Mouse (Mus musculus): Measurements from ENCODE around the gene Stum.
"Not testable (repeated sequence)": the region's sequence is repeated elsewhere in the genome, so short reads cannot be mapped to it uniquely, and the experiment has no call there.

Stum gene

DNA sequence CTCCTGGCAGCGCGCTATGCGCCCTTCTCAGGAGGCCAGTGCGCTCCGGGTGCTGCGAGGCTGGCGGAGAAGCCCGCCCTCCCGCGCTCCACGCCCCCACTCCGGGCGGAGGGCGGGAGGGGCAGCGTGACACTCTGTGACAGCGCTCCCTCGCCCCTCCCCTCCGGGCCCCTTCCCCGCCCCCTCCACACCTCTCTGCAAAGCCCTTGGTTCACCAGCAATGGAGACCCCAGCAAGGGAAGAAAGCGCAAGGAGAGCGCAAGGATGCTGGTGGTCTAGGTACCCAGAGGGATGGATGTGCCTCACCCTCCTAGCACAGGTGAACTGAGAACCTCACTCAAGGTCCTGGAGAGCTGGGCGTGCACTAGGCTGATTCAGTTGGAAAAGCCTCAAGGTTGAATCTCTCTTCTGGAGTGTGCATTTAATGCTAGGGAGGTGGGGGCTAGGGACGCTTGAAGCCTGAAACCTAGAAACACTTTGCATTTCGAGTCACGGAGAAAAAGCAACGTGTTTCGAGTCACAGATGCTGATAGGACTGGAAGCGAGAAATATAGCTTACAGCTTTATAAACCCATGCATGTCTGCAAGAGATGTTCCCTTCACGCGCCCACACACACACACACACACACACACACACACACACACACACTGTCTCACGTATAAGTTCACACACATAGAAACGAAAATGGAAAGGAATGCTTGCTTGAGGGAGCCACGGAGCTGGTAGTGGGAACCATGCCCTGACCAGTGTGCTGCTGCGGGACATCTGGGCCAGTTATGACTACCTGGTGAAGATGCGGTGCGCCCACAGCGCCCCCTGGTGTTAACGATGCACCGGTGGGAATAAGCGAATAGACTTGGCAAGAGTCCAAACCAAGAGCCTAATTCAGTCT is at the start of gene Stum:
TSS of gene Stum (minus strand) at position 106 of the 893 bp plus-strand sequence.
- peak; percentile 80 for DNase-seq

DNA sequence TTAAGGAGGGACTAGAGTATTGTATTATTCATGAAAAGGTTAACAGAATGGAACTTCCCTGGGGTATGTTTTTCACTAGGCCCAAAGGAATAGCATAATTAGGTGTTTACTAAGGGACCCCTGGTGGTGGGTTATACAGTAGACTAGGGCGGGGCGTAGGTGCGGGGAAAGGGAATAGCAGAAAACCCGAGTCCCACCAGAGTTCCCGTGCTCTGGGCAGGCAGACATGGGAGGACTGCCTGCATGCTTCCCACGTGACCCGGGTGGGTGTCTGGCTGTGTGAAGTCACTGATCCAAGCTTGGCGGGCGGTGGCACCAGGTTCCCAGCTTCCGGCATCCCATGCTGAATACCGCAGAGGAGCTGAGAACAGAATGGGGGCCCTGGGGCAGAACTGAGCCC is 49.4 kb upstream of the Stum start:
- no peak for DNase-seq

GRCm38 (mm10) chr1:180530457-180531263 is 47.4 kb upstream of the Stum start:
- DNase-seq, result no peak

DNA sequence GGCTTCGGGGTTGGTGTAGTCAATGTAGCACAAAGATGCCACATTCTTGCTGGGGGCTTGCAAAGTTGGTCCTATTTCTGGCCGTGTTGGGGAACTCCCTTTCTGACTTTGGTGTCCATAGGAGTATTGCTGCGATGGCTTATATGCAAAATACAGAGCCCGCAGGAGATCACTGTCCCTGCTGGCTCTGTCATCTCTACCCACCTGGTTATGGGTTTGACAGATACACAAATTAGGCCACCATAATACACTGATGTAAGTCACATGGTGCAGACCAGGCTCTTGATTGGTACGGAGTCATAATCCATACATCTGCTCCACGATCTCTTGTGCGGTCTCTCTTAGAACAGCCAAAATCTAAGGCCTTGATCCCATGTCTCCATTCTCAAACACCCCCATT is 46.5 kb upstream of the Stum start:
- DNase-seq, result no peak

DNA sequence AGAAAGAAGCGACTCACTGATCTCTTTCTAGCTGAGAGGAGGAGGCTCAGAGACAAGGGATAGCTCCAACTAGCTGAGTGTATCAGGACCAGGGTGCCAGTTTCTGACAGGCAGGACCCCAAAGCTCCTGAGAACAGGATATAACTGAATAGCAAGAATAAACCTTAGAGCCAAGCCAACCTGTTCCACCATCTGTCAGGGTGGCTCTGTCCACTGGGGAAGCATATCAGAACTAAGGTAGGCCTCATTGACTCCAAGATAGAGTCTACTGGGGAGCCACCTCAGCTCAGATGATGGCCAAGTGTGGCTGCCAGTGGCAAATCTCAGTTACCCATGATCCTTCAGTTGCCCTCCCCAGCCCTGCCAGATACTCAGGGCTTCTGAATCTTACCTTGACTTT is 42.0 kb upstream of the Stum start:
- DNase-seq, result no peak

GRCm38 (mm10) chr1:180523320-180523719 is 40.0 kb upstream of the Stum start:
- DNase-seq, result no peak

DNA sequence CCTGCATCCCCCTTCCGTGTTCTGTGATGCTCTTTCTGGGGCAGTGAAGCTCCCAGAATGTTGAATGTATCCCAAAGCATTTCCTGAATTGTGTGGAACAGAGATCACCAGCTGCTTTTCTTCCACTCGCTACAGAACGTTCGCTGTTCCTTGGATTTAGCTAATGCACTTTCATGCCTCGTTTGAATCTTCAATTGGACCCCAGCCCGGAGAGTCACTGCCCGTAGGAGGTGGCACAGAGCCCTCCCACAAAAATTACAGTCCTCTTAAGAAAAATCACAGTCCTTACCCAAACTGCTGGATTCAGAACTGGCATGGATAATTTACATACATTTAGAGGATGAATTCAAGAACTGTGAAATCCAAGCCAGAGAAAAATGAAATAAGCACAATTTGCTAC is 36.9 kb upstream of the Stum start:
- DNase-seq, result no peak

DNA sequence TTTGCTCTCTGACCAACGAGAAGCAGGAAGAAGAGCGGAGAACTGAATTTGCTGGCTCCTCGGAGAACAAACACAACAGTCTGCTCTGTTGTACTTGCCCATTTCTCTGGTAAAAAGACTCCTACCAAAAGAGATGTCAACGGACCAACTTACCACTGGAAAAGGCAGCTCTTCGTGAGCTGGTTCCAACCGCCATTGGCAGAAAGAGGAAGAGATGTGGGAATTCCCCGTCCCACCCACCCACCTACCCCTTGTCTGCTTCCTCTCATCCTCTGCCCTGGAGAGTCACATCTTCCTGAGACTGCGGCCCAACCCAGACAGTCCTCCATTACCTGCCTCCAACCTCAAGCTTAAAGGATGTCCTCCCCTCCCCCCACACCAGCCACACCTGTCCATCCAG is 36.2 kb upstream of the Stum start:
- no peak for DNase-seq

DNA sequence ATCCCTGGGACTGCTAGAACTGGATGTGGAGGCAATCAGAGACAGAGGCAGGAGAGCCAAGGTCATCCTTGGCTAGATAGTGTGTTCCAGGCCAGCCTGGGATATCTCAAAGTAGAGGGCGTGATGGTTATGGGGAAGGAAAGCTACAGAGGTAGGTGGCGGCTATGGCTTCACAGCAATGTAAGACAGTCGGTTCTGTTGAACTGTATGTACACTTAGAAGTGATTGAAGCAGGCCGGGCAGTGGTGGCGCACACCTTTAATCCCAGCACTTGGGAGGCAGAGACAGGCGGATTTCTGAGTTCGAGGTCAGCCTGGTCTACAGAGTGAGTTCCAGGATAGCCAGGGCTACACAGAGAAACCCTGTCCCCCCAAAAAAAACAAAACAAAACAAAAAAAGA is 35.6 kb upstream of the Stum start:
- DNase-seq, result not testable (repeated sequence)

DNA sequence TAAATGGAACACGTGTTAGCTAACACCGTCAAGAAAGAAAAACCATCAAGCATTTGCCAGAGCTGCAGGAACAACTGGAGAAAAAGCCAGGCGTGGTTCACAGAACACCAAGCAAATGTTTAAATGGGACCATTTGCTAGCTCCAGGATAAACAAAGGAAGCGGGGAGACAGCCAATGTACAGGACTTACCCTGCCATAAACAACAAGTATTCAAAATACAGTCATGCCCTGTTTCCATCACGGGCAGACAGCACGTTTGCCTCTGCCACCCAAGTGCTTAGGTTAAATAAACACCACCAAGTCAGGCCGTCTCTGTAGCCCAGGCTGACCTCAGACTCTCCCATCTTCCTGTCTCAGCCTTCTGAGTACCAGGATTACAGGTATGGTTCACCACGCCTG is 35.1 kb upstream of the Stum start:
- DNase-seq, result no peak

DNA sequence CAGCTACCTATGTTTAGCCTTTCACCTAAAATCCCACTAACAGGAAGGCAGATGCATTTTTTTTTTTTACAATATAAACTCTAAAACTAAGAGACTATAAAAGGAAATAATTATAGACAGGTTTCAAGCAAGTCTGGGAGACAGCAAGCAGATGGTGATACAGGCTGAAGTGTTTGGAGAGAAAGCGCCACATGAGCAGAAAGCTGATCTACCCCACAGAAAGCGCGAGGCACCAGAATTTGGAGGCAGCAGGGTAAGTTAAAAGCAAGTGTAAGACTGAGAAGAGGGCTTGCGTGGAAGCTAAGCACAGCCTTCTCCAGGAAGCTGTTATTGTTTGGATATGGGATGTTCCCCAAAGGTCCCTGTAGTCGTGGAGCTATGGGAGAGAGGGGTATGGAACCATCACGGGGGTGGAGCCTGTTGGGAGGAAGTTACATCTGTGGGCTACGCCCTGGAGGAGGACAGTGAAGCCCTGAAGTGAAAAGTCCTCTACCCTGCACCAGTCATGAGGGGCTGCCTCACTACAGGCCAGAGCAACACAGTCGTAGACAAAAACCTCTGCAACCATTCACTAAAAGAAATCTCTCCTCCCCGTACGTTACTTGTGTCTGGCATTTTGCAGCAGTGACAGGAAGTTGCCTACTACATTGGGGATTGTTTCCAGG is 34.2 kb upstream of the Stum start:
- no peak for DNase-seq

DNA sequence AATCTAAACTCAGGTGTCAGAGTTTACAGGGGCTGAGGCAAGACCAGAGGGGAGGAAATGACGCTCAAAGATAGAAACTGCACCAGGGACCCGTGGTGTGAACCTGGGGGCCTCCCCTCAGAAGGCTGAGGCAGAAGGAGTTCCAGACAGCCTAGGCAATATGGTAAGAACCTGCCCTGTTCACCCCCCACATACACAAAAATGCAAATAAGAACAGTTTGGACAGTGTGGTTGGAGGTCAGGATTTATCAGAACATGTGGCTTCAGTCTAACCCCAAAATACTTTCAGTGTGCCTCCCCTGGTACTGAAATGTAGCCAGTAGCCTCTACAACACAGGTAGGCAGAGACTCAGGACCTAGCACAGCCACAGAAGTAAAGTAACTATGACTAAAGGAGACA is 30.8 kb upstream of the Stum start:
- DNase-seq, result no peak

DNA sequence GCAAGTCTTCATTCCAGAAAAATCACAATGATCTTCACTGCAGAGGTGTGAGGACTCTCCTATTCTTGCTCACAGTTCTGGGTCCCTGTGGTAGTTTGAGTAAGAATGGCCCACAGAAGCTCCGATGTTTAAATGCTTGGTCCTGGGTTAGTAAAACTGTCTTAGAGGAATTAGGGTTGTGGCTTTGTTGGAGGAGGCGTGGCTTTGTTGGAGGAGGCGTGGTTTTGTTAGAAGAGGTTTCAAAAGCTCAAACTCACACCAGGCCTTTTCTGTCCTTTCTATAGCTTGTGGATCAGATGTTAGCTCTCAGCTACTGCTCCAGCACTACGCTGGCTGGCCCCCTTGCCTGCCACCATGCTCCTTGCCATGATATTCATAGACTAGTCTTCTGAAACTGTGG is 27.6 kb upstream of the Stum start:
- no peak for DNase-seq

DNA sequence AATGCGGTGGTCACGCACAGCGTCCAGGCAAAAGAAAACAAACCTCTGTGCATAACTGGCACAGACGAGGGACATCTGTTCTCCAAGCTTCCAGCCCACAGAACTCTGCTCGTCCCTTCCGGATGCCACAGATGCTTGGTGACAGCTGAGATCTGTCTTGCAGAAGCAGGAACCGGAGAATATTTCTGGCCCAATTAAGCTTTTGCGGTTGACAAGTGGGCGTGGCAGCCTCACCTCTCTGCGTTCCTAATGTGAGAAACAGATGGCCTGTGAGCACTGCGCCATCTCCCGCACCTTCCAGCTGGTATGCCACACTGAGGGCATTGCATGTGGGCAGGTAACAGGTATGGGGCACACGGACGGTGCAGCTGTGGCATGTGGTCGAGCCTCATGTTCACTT is 27.1 kb upstream of the Stum start:
- peak; percentile 25 for DNase-seq

DNA sequence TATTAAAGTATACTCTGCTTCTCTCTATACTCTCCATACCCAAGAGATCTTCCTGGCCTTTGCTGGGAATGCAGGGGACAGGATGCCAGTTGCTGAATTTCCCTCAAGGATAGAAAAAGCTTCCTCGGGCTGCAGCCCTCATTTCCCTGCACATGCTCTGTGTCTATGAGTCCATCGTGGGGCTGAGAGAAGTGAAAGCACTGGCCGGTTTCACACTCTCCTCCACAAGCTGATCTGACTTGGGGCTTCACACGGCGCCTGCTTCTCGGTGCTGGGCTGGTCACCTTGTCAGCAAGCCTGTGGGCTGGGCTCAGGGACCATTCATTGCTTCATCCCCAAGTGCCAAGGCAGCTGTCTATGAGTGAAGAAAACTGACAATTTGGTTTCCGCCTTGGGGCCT is 25.4 kb upstream of the Stum start:
- DNase-seq, result no peak

GRCm38 (mm10) chr1:180507291-180507791 is 24.0 kb upstream of the Stum start:
- no peak for DNase-seq

GRCm38 (mm10) chr1:180506341-180506740 is 23.0 kb upstream of the Stum start:
- DNase-seq, result no peak

- DNase-seq, result no peak
These were observed 21.6 kb upstream of the Stum start for GRCm38 (mm10) chr1:180504899-180505298.

DNA sequence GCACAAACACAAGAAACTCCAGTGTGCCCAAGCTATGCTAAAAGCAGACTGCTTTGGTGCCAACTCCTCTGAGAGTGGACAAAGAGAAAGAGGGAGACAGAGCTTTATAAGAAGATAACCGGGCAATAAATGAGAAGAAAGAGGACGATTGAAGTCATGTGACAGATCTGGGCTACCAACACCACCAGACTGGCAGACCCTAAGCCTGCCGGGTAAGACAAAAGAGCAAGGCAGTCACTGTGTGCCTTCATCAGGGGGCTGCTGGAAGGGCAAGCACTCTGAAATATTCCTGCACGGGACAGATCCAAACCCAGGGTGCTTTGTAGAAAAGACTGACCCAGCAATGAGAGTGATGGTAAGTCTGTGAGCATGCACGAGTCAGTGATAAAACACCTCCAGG is 20.2 kb upstream of the Stum start:
- DNase-seq, result no peak

GRCm38 (mm10) chr1:180502566-180502965 is 19.3 kb upstream of the Stum start:
- no peak for DNase-seq

DNA sequence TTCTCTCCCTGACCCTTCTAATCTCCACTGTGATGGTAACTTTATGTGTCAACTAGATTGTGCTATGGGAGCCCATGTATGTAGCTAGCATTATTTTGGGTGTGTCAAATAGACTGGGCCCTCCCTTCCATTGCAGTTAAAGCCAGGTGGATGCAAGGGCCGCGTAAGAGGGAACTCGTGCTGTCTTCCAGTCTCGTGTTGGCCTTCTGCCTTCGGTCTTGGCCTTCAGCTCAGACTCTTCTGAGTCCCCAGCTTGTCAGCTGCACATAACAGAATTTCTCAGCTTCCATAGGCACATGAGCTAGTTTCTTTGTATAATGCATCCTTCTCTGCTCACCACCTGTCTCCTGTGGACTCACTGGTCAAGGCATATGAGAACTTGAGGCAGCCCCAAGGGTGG is 17.3 kb upstream of the Stum start:
- DNase-seq, result no peak

- no peak for DNase-seq
These were observed 16.9 kb upstream of the Stum start for GRCm38 (mm10) chr1:180500218-180500617.

- DNase-seq, result no peak
These were observed 16.5 kb upstream of the Stum start for GRCm38 (mm10) chr1:180499766-180500165.
